Mouse (Mus musculus): ENCODE measurements around the gene Larp6.

- no peak for TF ChIP-seq CTCF (IDR thresholded peaks at IDR 0.05; ENCODE audit: low read depth)
- no peak for TF ChIP-seq EP300 (IDR thresholded peaks at IDR 0.05; ENCODE audit: low read depth)
Measured at GRCm38 (mm10) chr9:60756866-60757740, 44.3 kb downstream of the Larp6 start.

All from heart, postnatal 0 days (tissue).